Mouse (Mus musculus) heart, adult 2 months (tissue): ENCODE measurements at regions not wholly inside any gene's neighbourhood (a gene's known extent, or its start where the extent isn't known, plus 50 kb on each side); places are given as distances from the start of the nearest gene placed in this dataset.

Experiments used
- DNase-seq, 2 experiments: peaks; one replicate each; pipeline ENCODE4 v3.0.0; 2021
- H3K27ac ChIP-seq: fragments of 200-600 bp; 2 replicates; pipeline ENCODE4 v1.8.1; 2022
- H3K27me3 ChIP-seq: fragments of 200-500 bp; 2 replicates; pipeline ENCODE4 v1.6.1; 2012; ENCODE audit warnings: mild to moderate bottlenecking, low read length, inconsistent platforms, mixed read lengths; ENCODE audit not compliant: control insufficient read depth, insufficient read depth
- H3K36me3 ChIP-seq: fragments of 200-500 bp; 2 replicates; pipeline ENCODE4 v1.6.1; 2012; ENCODE audit warnings: low read length, inconsistent platforms; ENCODE audit not compliant: control insufficient read depth, insufficient read depth
- H3K4me1 ChIP-seq: fragments of 200-500 bp; 2 replicates; pipeline ENCODE4 v1.6.1; 2011; ENCODE audit warnings: low read length; ENCODE audit not compliant: control insufficient read depth, insufficient read depth
- H3K4me3 ChIP-seq: fragments of 200-600 bp; 2 replicates; pipeline ENCODE4 v1.8.1; 2022
- H3K79me2 ChIP-seq: fragments of 200-500 bp; replicated peaks from 2 replicates; pipeline ENCODE4 v1.6.1; 2012; ENCODE audit warnings: mild to moderate bottlenecking, inconsistent platforms, low read length, moderate library complexity, mixed read lengths; ENCODE audit not compliant: control insufficient read depth, insufficient read depth
- H3K9ac ChIP-seq: fragments of 200-500 bp; 2 replicates; pipeline ENCODE4 v1.6.1; 2012; ENCODE audit warnings: low read depth, mild to moderate bottlenecking, control low read depth, inconsistent platforms, low read length, mixed read lengths
- CTCF ChIP-seq: fragments of 200-600 bp; IDR thresholded peaks from 2 replicates; pipeline ENCODE4 v1.8.1; 2022; ENCODE audit warnings: antibody characterized with exemption, mild to moderate bottlenecking, moderate library complexity
- EP300 ChIP-seq: fragments of 200-500 bp; IDR thresholded peaks from 2 replicates; pipeline ENCODE4 v1.6.1; 2011; ENCODE audit warnings: low read depth, low read length, control low read depth; ENCODE audit not compliant: insufficient read depth
- POLR2A ChIP-seq: fragments of 200-500 bp; IDR thresholded peaks from 2 replicates; pipeline ENCODE4 v1.6.1; 2011; ENCODE audit warnings: mild to moderate bottlenecking, low read depth, low read length, control low read depth; ENCODE audit not compliant: insufficient read depth
- WGBS: fragments of 180-500 bp; shearing (Covaris S2); methylation state at CpG from one replicate; pipeline ENCODE4 v1.1.7; 2018; 5-methylcytosine and 5-hydroxymethylcytosine counted together
- intact Hi-C: fragments of 180-260 bp; cut with DNase I; formaldehyde crosslinking; loops from one replicate; pipeline ENCODE4 v1.15.1; 2025

GRCm38 (mm10) chr15:56604266-56604665 is 873.2 kb downstream of the Slc22a22 start:
- TF ChIP-seq POLR2A (no peak), EP300 (no peak), CTCF (no peak)
- WGBS: 72% methylated on average over 3 of the region's 3 CpGs

DNA sequence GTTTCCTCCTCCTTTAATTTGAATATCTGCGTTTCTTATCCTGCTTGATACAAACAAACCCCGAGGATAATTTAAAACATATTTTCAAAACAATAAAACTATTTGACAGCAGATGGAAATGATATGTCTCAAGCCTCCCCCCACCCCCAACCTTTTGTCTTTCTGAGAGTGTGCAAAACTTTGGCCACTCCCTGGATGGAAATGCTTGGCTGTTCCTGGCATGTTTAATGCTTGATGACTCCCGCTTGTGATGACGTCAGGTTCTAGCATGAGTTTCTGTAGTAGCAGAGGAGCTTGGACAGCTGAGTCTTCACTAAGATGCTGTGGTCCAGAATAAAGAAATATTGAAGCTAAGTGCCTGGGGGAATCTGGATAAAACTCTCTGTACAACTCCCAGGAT is 884.8 kb downstream of the Slc22a22 start:
- H3K27me3 ChIP-seq: no peaks in the 10 kb centered on the region
- 60% methylated on average over 4 of the region's 4 CpGs for WGBS
- no peak overlapping the region for H3K9ac ChIP-seq
- H3K79me2 ChIP-seq: no peaks in the 10 kb centered on the region
- TF ChIP-seq POLR2A (no peak), EP300 (no peak), CTCF (no peak)
- no peaks in the 10 kb centered on the region for H3K36me3 ChIP-seq
- DNase-seq: no peak
- intact Hi-C loops: no loop called here
- H3K4me1 ChIP-seq: no peaks in the 10 kb centered on the region
- no peak overlapping the region for H3K4me3 ChIP-seq
- H3K27ac ChIP-seq: no peak overlapping the region

More at GRCm38 (mm10) chr15:56604266-56604665, 873.2 kb downstream of the Slc22a22 start:
- no peaks in the 10 kb centered on the region for H3K27me3 ChIP-seq
- H3K4me3 ChIP-seq: no peak overlapping the region
- H3K27ac ChIP-seq: no peak overlapping the region
- DNase-seq: no peak
- intact Hi-C loops: no loop called here
- H3K4me1 ChIP-seq: no peaks in the 10 kb centered on the region
- no peaks in the 10 kb centered on the region for H3K79me2 ChIP-seq
- H3K9ac ChIP-seq: no peak overlapping the region
- H3K36me3 ChIP-seq: no peaks in the 10 kb centered on the region

DNA sequence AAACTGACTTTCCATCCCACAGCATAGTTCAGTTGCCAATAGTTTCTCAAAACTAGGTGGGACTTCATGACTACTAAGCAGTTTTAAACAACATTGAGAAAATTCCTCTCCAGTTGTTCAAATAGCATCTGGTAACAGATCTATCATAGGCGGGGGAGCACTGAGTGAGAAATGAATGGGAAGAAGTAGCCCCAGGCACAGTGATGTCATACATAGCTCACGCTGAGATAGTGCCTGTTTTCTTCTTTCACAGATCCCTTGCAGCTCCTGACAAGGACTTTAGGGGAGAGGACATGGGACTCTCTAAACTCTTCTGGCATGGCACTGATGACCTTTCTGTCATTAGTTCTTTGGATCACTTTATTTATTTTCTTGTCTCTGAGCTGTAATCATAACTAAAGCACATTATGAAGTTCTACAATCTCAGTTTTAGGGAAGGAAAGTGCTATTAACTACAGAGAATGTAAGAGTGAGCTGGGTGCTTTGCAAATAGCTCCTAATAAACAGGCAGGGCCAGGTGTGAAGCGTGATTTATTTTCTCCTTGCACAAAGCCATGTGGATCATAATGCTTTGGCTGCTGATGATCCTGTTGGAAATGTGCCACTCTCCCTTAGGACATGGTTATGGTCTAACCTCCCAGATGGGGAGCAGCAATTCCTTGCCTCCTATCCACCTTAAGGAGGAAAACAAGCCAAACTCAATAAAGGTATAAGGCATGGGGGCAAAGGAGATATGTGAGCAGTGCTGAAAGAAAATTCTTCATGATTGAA is 896.5 kb downstream of the Slc22a22 start:
- DNase-seq: no peak
- intact Hi-C loops: no loop called here
- 46% methylated on average over 3 of the region's 3 CpGs for WGBS
- no peaks in the 10 kb centered on the region for H3K4me1 ChIP-seq
- TF ChIP-seq EP300 (no peak), POLR2A (no peak), CTCF (no peak)
- H3K4me3 ChIP-seq: no peak overlapping the region
- no peak overlapping the region for H3K9ac ChIP-seq
- H3K27me3 ChIP-seq: no peaks in the 10 kb centered on the region
- no peaks in the 10 kb centered on the region for H3K79me2 ChIP-seq
- H3K36me3 ChIP-seq: no peaks in the 10 kb centered on the region
- no peak overlapping the region for H3K27ac ChIP-seq

GRCm38 (mm10) chr15:56563192-56563591 is 914.2 kb downstream of the Slc22a22 start:
- H3K27ac ChIP-seq: no peak overlapping the region
- H3K36me3 ChIP-seq: no peaks in the 10 kb centered on the region
- no peak overlapping the region for H3K9ac ChIP-seq
- H3K4me3 ChIP-seq: no peak overlapping the region
- no peaks in the 10 kb centered on the region for H3K27me3 ChIP-seq
- no peaks in the 10 kb centered on the region for H3K79me2 ChIP-seq
- H3K4me1 ChIP-seq: no peaks in the 10 kb centered on the region
- intact Hi-C loops: no loop called here
- DNase-seq: no peak
- 25% methylated on average over 2 of the region's 2 CpGs for WGBS
- no peak for TF ChIP-seq CTCF
- no peak for TF ChIP-seq EP300
- TF ChIP-seq POLR2A: no peak

DNA sequence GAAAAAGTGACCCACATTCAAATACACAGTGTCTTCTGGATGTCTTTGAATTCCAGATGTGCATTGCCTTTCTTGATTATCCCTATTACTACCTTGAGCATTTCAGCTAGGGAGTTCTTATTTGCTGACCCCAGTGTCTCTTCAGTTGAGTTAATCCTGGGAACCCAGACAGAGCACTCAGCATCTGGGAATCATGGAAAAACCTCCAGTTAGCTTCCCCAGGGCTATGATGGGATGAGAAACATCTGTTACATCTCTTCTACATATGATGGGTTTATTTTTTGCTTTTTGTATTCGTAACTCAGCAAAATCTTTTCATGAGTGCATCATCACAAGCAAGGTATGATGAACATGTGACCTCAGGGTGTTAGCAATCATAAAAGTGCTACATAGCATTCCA is 914.6 kb downstream of the Slc22a22 start:
- H3K4me1 ChIP-seq: no peaks in the 10 kb centered on the region
- WGBS: 48% methylated on average over 1 of the region's 1 CpGs
- TF ChIP-seq EP300: no peak
- no peak for TF ChIP-seq POLR2A
- TF ChIP-seq CTCF: no peak
- no peak overlapping the region for H3K27ac ChIP-seq
- H3K9ac ChIP-seq: no peak overlapping the region
- H3K4me3 ChIP-seq: no peak overlapping the region
- DNase-seq: no peak
- intact Hi-C loops: no loop called here
- H3K36me3 ChIP-seq: no peaks in the 10 kb centered on the region
- no peaks in the 10 kb centered on the region for H3K79me2 ChIP-seq
- no peaks in the 10 kb centered on the region for H3K27me3 ChIP-seq

- H3K4me1 ChIP-seq: no peaks in the 10 kb centered on the region
- 67% methylated on average over 2 of the region's 2 CpGs for WGBS
- H3K27ac ChIP-seq: no peak overlapping the region
- intact Hi-C loops: no loop called here
- no peak overlapping the region for H3K4me3 ChIP-seq
- TF ChIP-seq POLR2A (no peak), EP300 (no peak), CTCF (no peak)
- peak in 1 of 2 experiments; percentile 3 for DNase-seq
- H3K36me3 ChIP-seq: no peaks in the 10 kb centered on the region
- no peak overlapping the region for H3K9ac ChIP-seq
- H3K79me2 ChIP-seq: no peaks in the 10 kb centered on the region
- no peaks in the 10 kb centered on the region for H3K27me3 ChIP-seq
These were observed 915.3 kb downstream of the Slc22a22 start for GRCm38 (mm10) chr15:56562143-56562542.
